Mouse (Mus musculus): ENCODE measurements around the gene Gspt1.

Gspt1 gene

GRCm38 (mm10) chr16:11201740-11202394 is 52.3 kb downstream of the Gspt1 start:
- WGBS: 75% methylated on average over 6 of the region's 6 CpGs

DNA sequence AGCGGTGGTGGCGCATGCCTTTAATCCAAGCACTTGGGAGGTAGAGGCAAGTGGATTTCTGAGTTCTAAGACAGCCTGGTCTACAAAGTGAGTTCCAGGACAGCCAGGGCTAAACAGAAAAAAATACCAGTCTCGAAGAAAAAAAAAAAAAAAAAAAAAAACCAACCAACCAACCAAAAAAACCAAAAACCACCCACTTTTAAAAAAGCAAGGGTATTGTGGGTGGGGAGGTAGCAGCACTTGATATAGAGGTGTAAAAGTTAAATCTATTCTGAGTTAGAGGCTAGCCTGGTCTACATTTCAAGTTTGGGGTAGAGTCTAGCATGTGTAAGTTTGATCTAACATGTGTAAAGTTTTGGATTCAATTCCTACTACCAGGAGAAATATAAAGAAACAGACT is 53.9 kb downstream of the Gspt1 start:
- WGBS: 71% methylated on average over 3 of the region's 3 CpGs

DNA sequence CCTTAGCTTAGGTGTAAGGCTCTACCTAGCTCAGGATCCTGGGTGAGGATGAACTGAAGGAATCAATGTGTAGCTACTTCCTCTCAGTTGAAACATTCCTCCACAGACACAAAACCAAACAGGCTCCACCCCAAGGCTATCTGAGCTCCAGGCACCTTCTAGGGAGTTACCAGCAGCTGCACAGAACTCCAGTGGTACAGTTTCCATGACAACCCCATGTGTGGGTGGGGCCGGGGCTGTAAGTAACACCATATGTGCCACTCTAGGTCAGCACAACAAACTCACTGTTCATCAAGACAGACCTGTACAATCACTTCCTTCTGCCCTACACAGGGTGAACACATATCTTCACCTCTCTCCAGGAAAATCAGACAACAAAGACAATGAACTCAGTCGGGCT is 55.7 kb downstream of the Gspt1 start:
- WGBS: 39% methylated on average over 2 of the region's 2 CpGs

GRCm38 (mm10) chr16:11197052-11197451 is 57.1 kb downstream of the Gspt1 start:
- WGBS: 87% methylated on average over 4 of the region's 4 CpGs

GRCm38 (mm10) chr16:11193231-11193630 is 60.9 kb downstream of the Gspt1 start:
- WGBS: 97% methylated on average over 2 of the region's 2 CpGs

GRCm38 (mm10) chr16:11190150-11190549 is 64.0 kb downstream of the Gspt1 start:
- WGBS: 52% methylated on average over 7 of the region's 7 CpGs

GRCm38 (mm10) chr16:11177404-11177803 is 76.7 kb downstream of the Gspt1 start:
- WGBS: 83% methylated on average over 2 of the region's 2 CpGs

DNA sequence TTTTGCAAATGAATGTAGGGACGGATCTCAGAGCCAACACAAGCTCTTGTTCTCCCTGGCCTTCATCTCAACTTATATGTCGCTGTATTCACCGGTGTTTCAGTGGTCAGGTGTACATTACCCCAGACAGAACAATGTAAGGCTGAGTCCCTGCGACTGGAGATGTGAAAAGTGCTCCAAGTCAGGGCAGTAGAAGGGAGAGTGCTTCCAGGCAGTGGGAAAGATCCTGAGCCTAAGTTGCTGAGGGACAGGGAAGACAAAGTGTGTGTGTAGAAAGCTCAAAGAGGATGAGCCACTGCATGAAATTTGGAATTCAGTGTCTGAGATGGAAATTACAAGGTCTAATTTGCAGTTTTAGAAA is 77.3 kb downstream of the Gspt1 start:
- 2% methylated on average over 4 of the region's 4 CpGs for WGBS

- under 1% methylated on average over 57 of the region's 57 CpGs for WGBS
Observed at GRCm38 (mm10) chr16:11176208-11176883, 77.8 kb downstream of the Gspt1 start, which contains the start of gene Zc3h7a. Gene Zc3h7a (minus strand): TSS chr16:11176393.

DNA sequence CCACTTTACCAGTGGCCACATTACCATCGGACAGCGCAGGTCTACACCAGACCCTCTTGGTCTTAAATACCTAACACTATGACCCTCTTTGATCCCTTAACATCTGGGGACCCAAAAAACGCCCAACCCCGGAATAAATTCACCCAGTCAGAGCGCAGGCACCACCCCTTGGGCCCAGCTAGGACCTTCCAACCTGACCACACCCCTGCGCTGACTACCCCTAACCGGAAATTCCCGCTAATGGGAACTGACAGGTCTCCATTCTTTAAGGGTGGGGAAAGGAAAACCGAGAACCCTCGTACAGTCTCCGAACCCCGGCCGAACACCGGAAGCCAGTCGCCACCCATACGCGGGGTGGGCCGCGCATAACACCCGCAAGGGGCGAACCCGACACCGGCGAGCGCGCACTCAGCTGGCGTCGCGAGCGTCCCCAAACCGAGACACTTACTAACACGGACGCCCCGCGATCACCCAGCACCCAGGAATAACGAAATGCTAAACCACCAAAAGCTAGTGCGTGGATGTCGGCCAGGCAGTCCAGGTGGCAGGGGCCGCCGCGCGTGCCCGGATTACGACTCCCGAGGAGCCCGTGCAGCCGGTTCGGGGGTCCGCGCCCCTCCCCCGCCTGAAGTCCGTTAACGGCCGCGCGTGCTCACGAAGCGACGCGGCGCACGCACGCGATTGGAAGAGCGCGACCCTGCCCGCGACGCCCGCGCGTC is 78.5 kb downstream of the Gspt1 start:
- under 1% methylated on average over 58 of the region's 72 CpGs for WGBS

- WGBS: 1% methylated on average over 9 of the region's 9 CpGs
Observed at GRCm38 (mm10) chr16:11175100-11175488, 79.0 kb downstream of the Gspt1 start.

GRCm38 (mm10) chr16:11174671-11175081 is 79.4 kb downstream of the Gspt1 start:
- 3% methylated on average over 10 of the region's 10 CpGs for WGBS

GRCm38 (mm10) chr16:11171679-11172078 is 82.4 kb downstream of the Gspt1 start:
- 88% methylated on average over 6 of the region's 6 CpGs for WGBS

Measured in cerebral cortex, adult 2 months (tissue).